Mouse (Mus musculus): Measurements from ENCODE around the gene Klk1b11. TPM values are rescaled to one million over a fixed set of nuclear protein-coding genes. Genes with fewer than 3 reads are reported as not detected.
"Not testable (repeated sequence)": the region's sequence is repeated elsewhere in the genome, so short reads cannot be mapped to it uniquely, and the experiment has no call there.

The Klk1b11 gene
- not detected in 2 replicates for polyA plus RNA-seq (2015; fragmentation: Nextera tagmentation; extraction: Ambion mirVana)

DNA sequence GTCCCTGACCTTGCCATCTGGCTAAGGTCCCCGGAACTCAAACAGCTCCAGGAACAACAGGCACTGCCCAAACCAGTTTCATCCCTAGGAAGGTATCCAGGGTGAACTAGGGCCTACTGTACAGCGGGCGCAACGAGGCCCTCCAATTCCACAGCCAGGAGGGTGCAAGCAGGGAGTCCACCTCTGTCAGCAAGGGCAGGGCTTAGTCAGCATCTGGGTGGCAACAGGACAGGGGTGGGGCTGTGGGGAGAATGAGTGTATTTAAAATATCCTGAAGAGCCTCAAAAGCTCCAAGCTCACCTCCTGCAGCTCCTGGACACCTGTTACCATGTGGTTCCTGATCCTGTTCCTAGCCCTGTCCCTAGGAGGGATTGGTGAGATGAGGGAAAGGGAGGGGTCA lies at the start of gene Klk1b11:
Gene Klk1b11, plus strand, starts transcription at position 301 of the 400 bp plus-strand sequence.
- H3K9me3 ChIP-seq; H3K27me3 ChIP-seq; ATAC-seq (ENCODE audit: insufficient number of reproducible peaks, low FRiP score, low TSS enrichment, low read depth); H3K9ac ChIP-seq; H3K4me2 ChIP-seq; H3K4me3 ChIP-seq; H3K27ac ChIP-seq; H3K4me1 ChIP-seq; H3K36me3 ChIP-seq: not testable (repeated sequence)
- 67% methylated on average over 4 of the region's 4 CpGs for WGBS

GRCm38 (mm10) chr7:43950364-43950763 lies 45.3 kb upstream of the Klk1b11 start, which contains the start of gene Klk1b8:
Gene Klk1b8, plus strand, starts transcription at chr7:43950664.
- H3K36me3 ChIP-seq = no peaks in the 10 kb centered on the region
- no peak within 1 kb of the TSS for H3K4me2 ChIP-seq
- no peak within 1 kb of the TSS for H3K27ac ChIP-seq
- H3K4me3 ChIP-seq = no peak within 1 kb of the TSS
- H3K27me3 ChIP-seq = no peaks in the 10 kb centered on the region
- ATAC-seq (ENCODE audit: insufficient number of reproducible peaks, low FRiP score, low TSS enrichment, low read depth) = no peak
- H3K9me3 ChIP-seq = no peaks in the 10 kb centered on the region
- WGBS = 65% methylated on average over 2 of the region's 2 CpGs
- no peaks in the 10 kb centered on the region for H3K4me1 ChIP-seq
- H3K9ac ChIP-seq = no peak within 1 kb of the TSS

- no peak overlapping the region for H3K27ac ChIP-seq
- H3K4me1 ChIP-seq = no peaks in the 10 kb centered on the region
- no peak overlapping the region for H3K4me2 ChIP-seq
- ATAC-seq (ENCODE audit: insufficient number of reproducible peaks, low FRiP score, low TSS enrichment, low read depth) = no peak
- no peaks in the 10 kb centered on the region for H3K36me3 ChIP-seq
- WGBS = 58% methylated on average over 4 of the region's 4 CpGs
- H3K4me3 ChIP-seq = no peak overlapping the region
- H3K9me3 ChIP-seq = no peaks in the 10 kb centered on the region
- H3K9ac ChIP-seq = no peak overlapping the region
- H3K27me3 ChIP-seq = no peaks in the 10 kb centered on the region
Observed at GRCm38 (mm10) chr7:43952703-43953102, 43.0 kb upstream of the Klk1b11 start.

- Histone ChIP-seq H3K36me3 (no peaks in the 10 kb centered on the region), H3K4me2 (no peak within 1 kb of the TSS), H3K27me3 (no peaks in the 10 kb centered on the region), H3K4me3 (no peak within 1 kb of the TSS), H3K9ac (no peak within 1 kb of the TSS), H3K9me3 (no peaks in the 10 kb centered on the region), H3K4me1 (no peaks in the 10 kb centered on the region), H3K27ac (no peak within 1 kb of the TSS)
- WGBS = 68% methylated on average over 3 of the region's 3 CpGs
- no peak for ATAC-seq (ENCODE audit: insufficient number of reproducible peaks, low FRiP score, low TSS enrichment, low read depth)
Observed at GRCm38 (mm10) chr7:43966451-43966850, 29.2 kb upstream of the Klk1b11 start, which contains the start of gene Klk1b1. Gene Klk1b1, plus strand, starts transcription at chr7:43966751.

DNA sequence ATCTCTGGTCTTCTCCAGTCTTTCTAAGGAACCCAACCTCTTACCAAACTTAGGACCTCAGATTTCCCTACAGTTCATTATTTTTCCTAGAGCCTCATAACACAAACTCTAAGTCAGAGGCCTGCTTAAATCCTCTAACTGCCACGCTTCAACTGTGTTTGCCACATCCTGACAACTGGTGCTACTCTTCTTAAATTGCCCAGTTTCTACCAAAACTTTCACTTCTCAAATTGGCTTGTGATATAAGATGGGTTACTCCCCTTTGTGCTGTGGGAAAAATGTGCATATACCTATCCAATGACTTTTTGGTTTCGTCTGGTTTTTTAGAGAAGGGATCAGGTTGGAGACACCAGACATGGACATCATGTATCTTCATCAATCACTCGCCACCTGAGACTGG lies 28.6 kb upstream of the Klk1b11 start:
- Histone ChIP-seq H3K4me1 (no peaks in the 10 kb centered on the region), H3K4me2 (no peak overlapping the region), H3K9ac (no peak overlapping the region), H3K36me3 (no peaks in the 10 kb centered on the region), H3K27me3 (no peaks in the 10 kb centered on the region), H3K4me3 (no peak overlapping the region), H3K27ac (no peak overlapping the region), H3K9me3 (no peaks in the 10 kb centered on the region)
- 72% methylated on average over 3 of the region's 3 CpGs for WGBS
- no peak for ATAC-seq (ENCODE audit: insufficient number of reproducible peaks, low FRiP score, low TSS enrichment, low read depth)

DNA sequence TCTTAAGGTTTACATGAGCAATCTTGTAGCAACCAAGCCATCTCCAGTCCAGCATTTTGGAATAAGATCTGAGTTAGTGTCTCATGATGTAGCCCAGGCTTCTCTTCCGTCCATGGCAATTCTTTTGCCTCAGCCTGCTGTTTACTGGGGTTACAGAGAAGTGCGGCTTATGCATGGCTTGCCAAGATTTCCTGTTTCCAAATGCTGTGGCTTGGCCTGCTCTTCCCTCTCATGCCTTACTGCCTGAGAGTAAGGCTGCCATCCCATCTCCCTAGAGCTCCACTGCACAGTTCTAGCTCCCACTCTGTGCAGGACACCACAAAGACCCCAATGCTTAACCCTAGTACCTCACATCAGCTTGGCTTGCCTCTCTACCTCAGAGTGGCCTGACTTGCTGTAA lies 28.1 kb upstream of the Klk1b11 start:
- no peaks in the 10 kb centered on the region for H3K9me3 ChIP-seq
- 89% methylated on average over 2 of the region's 2 CpGs for WGBS
- H3K4me2 ChIP-seq = no peak overlapping the region
- no peak for ATAC-seq (ENCODE audit: insufficient number of reproducible peaks, low FRiP score, low TSS enrichment, low read depth)
- H3K4me3 ChIP-seq = no peak overlapping the region
- H3K36me3 ChIP-seq = no peaks in the 10 kb centered on the region
- no peak overlapping the region for H3K9ac ChIP-seq
- no peaks in the 10 kb centered on the region for H3K4me1 ChIP-seq
- H3K27ac ChIP-seq = no peak overlapping the region
- no peaks in the 10 kb centered on the region for H3K27me3 ChIP-seq

GRCm38 (mm10) chr7:43975761-43976160 lies 19.9 kb upstream of the Klk1b11 start, which contains the start of gene Klk1b9:
Gene Klk1b9, plus strand, starts transcription at chr7:43976061.
- H3K36me3 ChIP-seq; H3K9me3 ChIP-seq; H3K27me3 ChIP-seq; H3K4me3 ChIP-seq; ATAC-seq (ENCODE audit: insufficient number of reproducible peaks, low FRiP score, low TSS enrichment, low read depth); H3K4me2 ChIP-seq; H3K4me1 ChIP-seq; H3K9ac ChIP-seq; H3K27ac ChIP-seq: not testable (repeated sequence)
- WGBS = 79% methylated on average over 1 of the region's 1 CpGs

DNA sequence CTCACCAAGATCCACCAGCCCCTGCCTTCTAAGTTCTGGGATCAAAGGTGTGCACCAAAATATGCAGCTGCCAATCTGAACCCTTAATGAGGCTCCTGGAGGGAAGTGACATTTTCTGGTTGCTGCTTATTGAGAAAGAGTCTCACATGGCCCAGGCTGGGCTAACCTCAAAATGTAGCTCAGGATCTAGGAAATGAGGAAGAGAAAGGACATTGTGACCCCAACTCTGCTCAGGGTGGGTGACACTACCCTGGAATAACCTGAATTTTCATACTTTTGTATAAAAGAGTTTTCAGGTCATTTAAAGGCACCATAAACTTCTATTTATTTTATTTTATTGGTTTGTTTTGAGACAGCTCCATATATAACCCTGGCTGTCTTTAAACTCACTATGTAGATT lies 10.0 kb upstream of the Klk1b11 start:
- H3K27ac ChIP-seq = no peak overlapping the region
- H3K4me3 ChIP-seq = no peak overlapping the region
- no peak overlapping the region for H3K4me2 ChIP-seq
- H3K4me1 ChIP-seq = no peaks in the 10 kb centered on the region
- no peaks in the 10 kb centered on the region for H3K9me3 ChIP-seq
- no peaks in the 10 kb centered on the region for H3K36me3 ChIP-seq
- H3K9ac ChIP-seq = no peak overlapping the region
- no peak for ATAC-seq (ENCODE audit: insufficient number of reproducible peaks, low FRiP score, low TSS enrichment, low read depth)
- no peaks in the 10 kb centered on the region for H3K27me3 ChIP-seq

DNA sequence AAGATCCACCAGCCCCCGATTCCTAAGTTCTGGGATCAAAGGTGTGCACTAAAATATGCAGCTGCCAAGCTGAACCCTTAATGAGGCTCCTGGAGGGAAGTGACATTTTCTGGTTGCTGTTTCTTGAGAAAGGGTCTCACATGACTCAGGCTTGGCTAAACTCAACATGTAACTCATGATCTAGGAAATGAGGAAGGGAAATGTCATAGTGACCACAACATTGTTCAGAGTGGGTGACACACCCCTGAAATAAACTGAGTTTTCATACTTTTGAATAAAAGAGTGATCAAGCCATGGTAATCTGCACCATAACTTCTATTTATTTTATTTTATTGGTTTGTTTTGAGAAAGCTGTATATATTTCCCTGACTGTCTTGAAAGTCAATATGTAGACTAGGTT lies 856 bp upstream of the Klk1b11 start:
- not testable (repeated sequence) for H3K4me3 ChIP-seq; H3K4me1 ChIP-seq; ATAC-seq (ENCODE audit: insufficient number of reproducible peaks, low FRiP score, low TSS enrichment, low read depth); H3K4me2 ChIP-seq; H3K27ac ChIP-seq; H3K27me3 ChIP-seq; H3K36me3 ChIP-seq; H3K9ac ChIP-seq; H3K9me3 ChIP-seq
- WGBS = 52% methylated on average over 1 of the region's 1 CpGs

- no peaks in the 10 kb centered on the region for H3K9me3 ChIP-seq
- H3K27me3 ChIP-seq = no peaks in the 10 kb centered on the region
- H3K4me1 ChIP-seq = no peaks in the 10 kb centered on the region
- H3K27ac ChIP-seq = no peak overlapping the region
- no peak overlapping the region for H3K4me3 ChIP-seq
- H3K4me2 ChIP-seq = no peak overlapping the region
- no peak overlapping the region for H3K9ac ChIP-seq
- H3K36me3 ChIP-seq = no peaks in the 10 kb centered on the region
- no peak for ATAC-seq (ENCODE audit: insufficient number of reproducible peaks, low FRiP score, low TSS enrichment, low read depth)
Observed at GRCm38 (mm10) chr7:44004847-44005246, 9.2 kb downstream of the Klk1b11 start.

- not testable (repeated sequence) for ATAC-seq (ENCODE audit: insufficient number of reproducible peaks, low FRiP score, low TSS enrichment, low read depth)
Observed at GRCm38 (mm10) chr7:44011868-44012267, 16.2 kb downstream of the Klk1b11 start, which contains the start of gene Klk1b26. Gene Klk1b26, plus strand, starts transcription at chr7:44012168.

GRCm38 (mm10) chr7:44014666-44015065 lies 19.0 kb downstream of the Klk1b11 start:
- 76% methylated on average over 6 of the region's 6 CpGs for WGBS
- not testable (repeated sequence) for H3K9me3 ChIP-seq; H3K4me2 ChIP-seq; ATAC-seq (ENCODE audit: insufficient number of reproducible peaks, low FRiP score, low TSS enrichment, low read depth); H3K27ac ChIP-seq; H3K36me3 ChIP-seq; H3K9ac ChIP-seq; H3K4me3 ChIP-seq; H3K27me3 ChIP-seq; H3K4me1 ChIP-seq

More at GRCm38 (mm10) chr7:44011868-44012267, 16.2 kb downstream of the Klk1b11 start, which contains the start of gene Klk1b26:
- not testable (repeated sequence) for H3K27ac ChIP-seq, H3K9me3 ChIP-seq, H3K4me3 ChIP-seq, H3K4me1 ChIP-seq, H3K36me3 ChIP-seq, H3K27me3 ChIP-seq, H3K9ac ChIP-seq, H3K4me2 ChIP-seq

DNA sequence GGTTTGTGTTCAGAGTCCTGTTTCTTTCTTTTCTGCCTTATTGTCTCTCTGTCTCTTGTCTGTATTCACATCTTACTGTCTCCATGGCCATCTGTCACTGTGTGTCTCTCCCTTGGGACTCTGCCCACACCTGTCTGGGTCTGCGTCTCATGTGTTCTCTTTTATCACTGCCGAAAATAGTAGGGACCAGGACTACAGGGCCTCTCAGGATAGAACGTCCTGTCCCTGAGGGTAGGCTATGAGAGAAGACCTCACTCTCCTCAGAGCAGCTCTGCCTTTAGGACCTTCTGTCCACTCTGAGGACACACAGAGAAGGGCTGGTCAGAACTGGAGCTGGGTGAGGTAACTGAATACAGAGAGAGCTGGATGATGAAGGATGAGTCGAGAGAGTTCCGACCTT lies 19.4 kb downstream of the Klk1b11 start:
- Histone ChIP-seq H3K27ac (no peak overlapping the region), H3K36me3 (no peaks in the 10 kb centered on the region), H3K9ac (no peak overlapping the region), H3K4me2 (no peak overlapping the region), H3K9me3 (no peaks in the 10 kb centered on the region), H3K4me1 (no peaks in the 10 kb centered on the region), H3K27me3 (no peaks in the 10 kb centered on the region), H3K4me3 (no peak overlapping the region)
- ATAC-seq (ENCODE audit: insufficient number of reproducible peaks, low FRiP score, low TSS enrichment, low read depth) = no peak
- 79% methylated on average over 5 of the region's 5 CpGs for WGBS
